Mouse (Mus musculus) lung, embryonic 14.5 days (tissue): ENCODE data around the gene Plekha1. TPM values are rescaled to one million over a fixed set of nuclear protein-coding genes. Genes with fewer than 3 reads are reported as not detected.
A peak's percentile ranks its signal among the peaks of the same experiment; 100 is the strongest.

ENCODE experiments used
- ATAC-seq: fragments of 200-750 bp; cut with Nextera tagmentation; 2 replicates; pipeline ENCODE4 v1.8.0; 2017; ENCODE audit warnings: mild to moderate bottlenecking, moderate TSS enrichment, moderate library complexity; ENCODE audit not compliant: insufficient read depth
- DNase-seq: peaks from one replicate; pipeline ENCODE4 v3.0.0-alpha.2; 2015
- H3K27ac ChIP-seq: fragments of 300-500 bp; sonication (generic); 2 replicates; pipeline ENCODE4 v1.5.1; 2014; ENCODE audit warnings: low read depth, mild to moderate bottlenecking, moderate library complexity
- H3K27me3 ChIP-seq: fragments of 300-500 bp; sonication (generic); 2 replicates; pipeline ENCODE4 v1.6.1; 2014; ENCODE audit warnings: low read length, control low read depth; ENCODE audit not compliant: insufficient read depth
- H3K36me3 ChIP-seq: fragments of 300-500 bp; sonication (generic); 2 replicates; pipeline ENCODE4 v1.6.1; 2014; ENCODE audit warnings: control low read depth; ENCODE audit not compliant: insufficient read depth
- H3K4me1 ChIP-seq: fragments of 300-500 bp; sonication (generic); 2 replicates; pipeline ENCODE4 v1.6.1; 2014; ENCODE audit warnings: antibody characterized with exemption, control low read depth; ENCODE audit not compliant: insufficient read depth
- H3K4me2 ChIP-seq: fragments of 300-500 bp; sonication (generic); 2 replicates; pipeline ENCODE4 v1.6.1; 2014; ENCODE audit warnings: mild to moderate bottlenecking
- H3K4me3 ChIP-seq: fragments of 300-500 bp; sonication (generic); 2 replicates; pipeline ENCODE4 v1.5.1; 2014; ENCODE audit warnings: low read depth, low read length
- H3K9ac ChIP-seq: fragments of 300-500 bp; sonication (generic); 2 replicates; pipeline ENCODE4 v1.6.1; 2014
- H3K9me3 ChIP-seq: fragments of 300-500 bp; sonication (generic); 2 replicates; pipeline ENCODE4 v1.6.1; 2016; ENCODE audit warnings: low read depth, low read length, control low read depth
- CTCF ChIP-seq: IDR thresholded peaks from 2 replicates; pipeline ENCODE4 v1.5.1; 2016; ENCODE audit warnings: antibody characterized with exemption, low read depth
- WGBS: fragments of 180-500 bp; shearing (Covaris S2); extraction: QIAGEN DNeasy Blood & Tissue Kit; methylation state at CpG from one replicate; pipeline ENCODE4 v1.1.7; 2014; 5-methylcytosine and 5-hydroxymethylcytosine counted together
- polyA plus RNA-seq: library from polyadenylated mRNA; unstranded; fragments of >200 nt; fragmentation: Nextera tagmentation; extraction: Ambion mirVana; gene quantifications from 2 replicates; pipeline ENCODE4 v1.2.1, GENCODE M21; 2014

Gene Plekha1
- polyA plus RNA-seq = 52.4 and 56.2 TPM in 2 replicates

DNA sequence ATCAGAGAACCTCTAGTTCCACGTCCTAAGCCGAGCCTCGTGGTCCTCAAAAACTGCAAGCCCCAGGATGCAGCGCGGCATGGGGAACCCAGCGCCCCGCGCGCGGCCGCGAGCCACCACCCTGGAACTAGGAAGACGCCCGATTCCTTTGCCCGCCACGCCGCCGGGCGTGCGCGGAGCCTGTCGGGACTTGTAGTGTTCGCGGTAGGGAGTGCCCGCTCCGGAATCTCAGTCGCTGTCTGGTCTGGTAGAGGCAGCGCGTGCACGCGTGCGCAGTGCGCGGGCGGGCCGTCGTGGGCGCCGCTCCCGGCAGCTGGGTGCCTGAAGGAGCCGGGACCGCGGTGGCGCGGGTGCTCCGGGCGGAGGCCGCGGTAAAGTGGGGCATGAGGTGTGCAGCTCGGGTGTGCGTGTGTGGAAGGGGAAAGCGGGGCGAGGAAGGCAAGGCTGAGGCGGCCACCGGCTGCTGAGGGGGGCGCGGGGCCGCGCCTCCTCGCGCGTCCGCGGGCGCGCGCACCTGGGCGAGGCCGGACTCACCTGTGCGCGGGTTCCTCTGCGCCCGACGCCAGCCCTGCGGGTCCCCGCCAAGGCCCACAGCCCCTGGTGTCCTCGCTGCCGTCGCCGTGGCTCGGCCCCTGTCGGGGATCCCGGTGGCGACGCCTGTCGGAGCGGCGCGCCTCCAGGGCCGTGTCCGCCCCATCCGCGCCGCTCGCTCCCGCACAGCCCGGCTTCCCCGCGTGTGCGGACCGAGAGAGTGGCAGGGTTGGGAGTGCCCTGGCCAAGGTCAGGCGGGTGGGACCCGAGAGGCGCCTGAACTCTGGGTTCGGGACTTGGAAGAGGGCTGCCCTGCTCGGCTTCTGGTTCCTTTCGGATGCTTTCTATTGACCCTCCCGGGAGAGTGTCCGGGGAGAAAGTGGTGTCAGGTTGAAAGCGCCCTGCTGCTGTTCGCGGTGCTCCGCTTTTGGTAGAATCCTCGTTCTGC is at the start of gene Plekha1:
Plekha1 (plus strand) TSS at position 144 of the 979 bp plus-strand sequence.
- TF ChIP-seq CTCF = no peak
- DNase-seq (peak; percentile 98), ATAC-seq (peak; percentile 99)
- Histone ChIP-seq H3K36me3 (no peaks in the 10 kb centered on the region), H3K9me3 (no peaks in the 10 kb centered on the region), H3K27me3 (no peaks in the 10 kb centered on the region), H3K4me1 (peaks cover 6% of the 10 kb centered on the region; the same call in 1 of the 2 replicates), H3K27ac (peak within 1 kb of the TSS; percentile 79), H3K9ac (peak within 1 kb of the TSS; percentile 77), H3K4me3 (peak within 1 kb of the TSS; percentile 86), H3K4me2 (peak within 1 kb of the TSS; percentile 71)
- WGBS = under 1% methylated on average over 109 of the region's 114 CpGs

DNA sequence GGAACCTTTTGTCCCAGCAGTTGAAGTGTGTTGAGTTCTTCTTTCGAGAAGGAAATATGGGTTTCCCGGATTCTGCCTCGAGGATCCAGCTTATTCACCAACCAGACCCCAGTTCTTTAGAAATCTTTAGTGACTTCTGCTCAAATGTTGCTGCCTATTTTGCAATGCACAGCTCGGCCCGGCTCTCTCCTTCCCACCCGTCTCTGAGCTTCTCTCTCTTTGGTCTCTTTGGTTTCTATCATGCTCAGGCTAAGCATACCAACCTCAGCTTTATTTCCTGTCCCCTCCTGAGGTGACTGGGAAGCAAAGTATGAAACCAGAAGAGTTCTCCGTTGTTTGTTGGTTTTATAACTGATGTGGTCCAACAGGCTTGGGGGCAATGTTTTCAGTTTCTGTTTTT is 49.3 kb upstream of the Plekha1 start:
- ATAC-seq (no peak), DNase-seq (no peak)
- no peaks in the 10 kb centered on the region for H3K27me3 ChIP-seq
- no peak overlapping the region for H3K4me2 ChIP-seq
- TF ChIP-seq CTCF = no peak
- no peak overlapping the region for H3K4me3 ChIP-seq
- H3K9ac ChIP-seq = no peak overlapping the region
- H3K36me3 ChIP-seq = no peaks in the 10 kb centered on the region
- no peak overlapping the region for H3K27ac ChIP-seq
- WGBS = 78% methylated on average over 7 of the region's 7 CpGs
- H3K4me1 ChIP-seq = no peaks in the 10 kb centered on the region
- H3K9me3 ChIP-seq = no peaks in the 10 kb centered on the region

DNA sequence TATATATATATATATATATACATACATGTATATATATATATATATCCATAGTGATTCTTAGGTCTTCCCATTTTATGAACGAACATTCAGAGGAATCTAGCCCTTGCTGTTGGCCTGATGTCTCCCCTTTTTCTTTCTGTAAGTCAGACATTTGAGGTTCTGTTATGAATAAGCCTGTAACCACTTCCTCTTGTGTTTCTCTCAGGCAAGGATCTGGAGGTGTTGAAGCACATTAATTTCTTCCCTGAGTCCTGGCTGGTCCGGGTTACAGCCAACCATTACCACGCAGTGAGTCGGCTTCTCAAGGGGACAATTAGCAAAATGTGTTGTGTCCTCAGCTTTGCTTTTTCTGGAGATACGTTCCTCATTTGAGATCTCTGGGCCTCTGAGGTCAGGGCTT is 46.7 kb upstream of the Plekha1 start:
- no peak overlapping the region for H3K9ac ChIP-seq
- ATAC-seq (no peak), DNase-seq (no peak)
- H3K36me3 ChIP-seq = no peaks in the 10 kb centered on the region
- WGBS = 66% methylated on average over 5 of the region's 5 CpGs
- no peaks in the 10 kb centered on the region for H3K4me1 ChIP-seq
- no peak overlapping the region for H3K4me3 ChIP-seq
- H3K27me3 ChIP-seq = no peaks in the 10 kb centered on the region
- no peak overlapping the region for H3K27ac ChIP-seq
- no peak for TF ChIP-seq CTCF
- no peaks in the 10 kb centered on the region for H3K9me3 ChIP-seq
- no peak overlapping the region for H3K4me2 ChIP-seq

DNA sequence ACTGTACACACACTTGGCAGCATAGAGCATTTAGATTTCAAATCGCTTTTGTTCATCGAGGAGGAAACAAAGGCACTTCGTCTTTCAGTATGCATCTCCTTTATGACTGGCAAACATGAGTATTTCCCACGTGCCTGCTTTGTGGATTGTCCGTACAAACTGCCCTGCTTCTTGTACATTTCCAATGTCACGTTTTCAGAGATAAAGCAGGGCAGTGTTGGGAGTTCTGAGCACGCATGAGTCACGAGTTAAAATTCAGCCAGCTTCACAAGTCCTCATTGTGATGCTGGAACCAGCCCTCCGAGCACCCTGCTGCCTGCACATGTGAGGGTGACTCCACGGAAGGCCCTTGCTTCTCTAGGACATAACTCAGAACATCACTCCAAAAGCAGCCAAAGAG is 45.9 kb upstream of the Plekha1 start:
- Histone ChIP-seq H3K27ac (no peak overlapping the region), H3K9me3 (no peaks in the 10 kb centered on the region), H3K4me3 (no peak overlapping the region), H3K4me2 (no peak overlapping the region), H3K27me3 (no peaks in the 10 kb centered on the region), H3K4me1 (no peaks in the 10 kb centered on the region), H3K9ac (no peak overlapping the region), H3K36me3 (no peaks in the 10 kb centered on the region)
- DNase-seq (no peak), ATAC-seq (no peak)
- no peak for TF ChIP-seq CTCF
- WGBS = 53% methylated on average over 10 of the region's 10 CpGs

DNA sequence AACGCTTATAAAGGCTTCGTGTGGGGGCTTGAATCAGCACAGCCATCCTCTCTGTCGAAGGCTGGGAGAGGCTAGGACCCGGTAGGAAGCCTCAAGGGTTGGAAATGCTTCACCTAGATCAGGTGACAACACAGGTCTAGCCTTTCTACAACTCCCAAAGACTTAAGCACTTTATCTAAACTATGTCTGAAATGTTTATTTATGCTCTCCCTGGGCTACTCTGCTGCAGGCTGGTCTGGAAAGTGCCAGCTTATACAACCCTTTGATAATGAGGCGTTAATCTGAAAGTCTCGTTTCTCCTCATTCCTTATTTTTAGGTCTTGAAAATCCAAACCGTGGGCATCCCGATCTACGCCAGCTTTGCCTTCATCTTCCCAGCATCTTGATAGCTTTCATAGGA is 41.6 kb upstream of the Plekha1 start:
- H3K4me1 ChIP-seq = no peaks in the 10 kb centered on the region
- H3K9ac ChIP-seq = no peak overlapping the region
- ATAC-seq (no peak), DNase-seq (no peak)
- H3K36me3 ChIP-seq = no peaks in the 10 kb centered on the region
- TF ChIP-seq CTCF = no peak
- no peaks in the 10 kb centered on the region for H3K27me3 ChIP-seq
- H3K9me3 ChIP-seq = no peaks in the 10 kb centered on the region
- no peak overlapping the region for H3K4me2 ChIP-seq
- no peak overlapping the region for H3K4me3 ChIP-seq
- 18% methylated on average over 9 of the region's 9 CpGs for WGBS
- no peak overlapping the region for H3K27ac ChIP-seq

DNA sequence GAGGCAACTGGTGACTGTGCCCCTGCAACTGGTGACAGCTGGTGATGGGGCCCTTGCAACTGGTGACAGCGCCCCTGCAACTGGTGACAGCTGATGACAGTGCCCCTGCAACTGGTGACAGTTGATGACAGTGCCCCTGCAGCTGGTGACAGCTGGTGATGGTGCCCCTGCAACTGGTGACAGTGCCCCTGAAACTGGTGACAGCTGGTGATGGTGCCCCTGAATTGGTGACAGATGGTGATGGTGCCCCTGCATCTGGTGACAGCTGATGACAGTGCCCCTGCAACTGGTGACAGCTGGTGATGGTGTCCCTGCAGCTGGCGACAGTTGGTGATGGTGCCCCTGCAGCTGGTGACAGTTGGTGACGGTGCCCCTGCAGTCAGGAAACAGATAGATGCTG is 39.2 kb upstream of the Plekha1 start:
- H3K9ac ChIP-seq = no peak overlapping the region
- H3K36me3 ChIP-seq = no peaks in the 10 kb centered on the region
- WGBS = 64% methylated on average over 3 of the region's 3 CpGs
- H3K27ac ChIP-seq = no peak overlapping the region
- no peak for ATAC-seq
- H3K4me2 ChIP-seq = no peak overlapping the region
- no peaks in the 10 kb centered on the region for H3K27me3 ChIP-seq
- H3K4me3 ChIP-seq = no peak overlapping the region
- H3K4me1 ChIP-seq = no peaks in the 10 kb centered on the region
- TF ChIP-seq CTCF = no peak
- no peaks in the 10 kb centered on the region for H3K9me3 ChIP-seq
- no peak for DNase-seq

DNA sequence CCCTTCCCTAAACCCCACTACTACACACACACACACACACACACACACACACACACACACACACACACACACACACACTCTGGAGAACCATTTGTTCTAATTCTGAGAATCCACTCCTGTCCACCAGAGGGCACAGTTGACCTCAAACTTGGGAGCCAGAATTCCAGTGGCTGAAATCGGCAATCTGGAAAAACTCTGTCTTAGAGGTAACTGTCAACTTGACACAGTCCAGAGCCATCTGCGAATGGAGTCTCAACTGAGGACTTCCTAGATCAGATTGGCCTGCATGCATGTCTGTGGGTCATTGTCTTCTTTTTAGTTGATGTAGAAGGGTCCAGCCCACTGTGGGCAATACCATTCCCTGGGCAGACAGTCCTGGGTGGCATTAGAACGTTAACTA is 38.1 kb upstream of the Plekha1 start:
- peak; percentile 79 for TF ChIP-seq CTCF
- Histone ChIP-seq H3K9me3 (no peaks in the 10 kb centered on the region), H3K4me1 (no peaks in the 10 kb centered on the region), H3K27ac (no peak overlapping the region), H3K27me3 (no peaks in the 10 kb centered on the region), H3K4me3 (no peak overlapping the region), H3K9ac (no peak overlapping the region), H3K36me3 (no peaks in the 10 kb centered on the region), H3K4me2 (no peak overlapping the region)
- DNase-seq (peak; percentile 84), ATAC-seq (no peak)
- WGBS = 32% methylated on average over 3 of the region's 3 CpGs
